Mouse (Mus musculus) heart, embryonic 10.5 days (tissue): Measurements from ENCODE around the gene Amdhd1. TPM values are rescaled to one million over a fixed set of nuclear protein-coding genes. Genes with fewer than 3 reads are reported as not detected.

Experiments
- DNase-seq: peaks from one replicate; pipeline ENCODE4 v3.0.0-alpha.2; 2017; ENCODE audit warnings: low spot score
- H3K27ac ChIP-seq: fragments of 300-500 bp; sonication (generic); 2 replicates; pipeline ENCODE4 v1.5.1; 2016; ENCODE audit warnings: mild to moderate bottlenecking
- H3K27me3 ChIP-seq: fragments of 300-500 bp; sonication (generic); 2 replicates; pipeline ENCODE4 v1.6.1; 2016; ENCODE audit warnings: mild to moderate bottlenecking; ENCODE audit not compliant: poor library complexity, insufficient read depth, severe bottlenecking
- H3K36me3 ChIP-seq: fragments of 300-500 bp; sonication (generic); 2 replicates; pipeline ENCODE4 v1.6.1; 2016; ENCODE audit warnings: mild to moderate bottlenecking, moderate library complexity
- H3K4me1 ChIP-seq: fragments of 300-500 bp; sonication (generic); 2 replicates; pipeline ENCODE4 v1.6.1; 2016; ENCODE audit warnings: mild to moderate bottlenecking
- H3K4me3 ChIP-seq: fragments of 300-500 bp; sonication (generic); 2 replicates; pipeline ENCODE4 v1.5.1; 2016; ENCODE audit warnings: mild to moderate bottlenecking, moderate library complexity
- H3K9me3 ChIP-seq: fragments of 300-500 bp; sonication (generic); 2 replicates; pipeline ENCODE4 v1.6.1; 2016; ENCODE audit warnings: mild to moderate bottlenecking, moderate library complexity
- WGBS: fragments of 180-500 bp; shearing (Covaris S2); methylation state at CpG from one replicate; pipeline ENCODE4 v1.1.7; 2016; 5-methylcytosine and 5-hydroxymethylcytosine counted together
- polyA plus RNA-seq: library from polyadenylated mRNA; unstranded; fragments of >200 nt; fragmentation: Nextera tagmentation; extraction: Ambion mirVana; gene quantifications from 2 replicates; pipeline ENCODE4 v1.2.1, GENCODE M21; 2016

Gene Amdhd1
- polyA plus RNA-seq, 1 experiment from 2014 or later: 1.5 TPM

GRCm38 (mm10) chr10:93520994-93521393 is 18.8 kb downstream of the Amdhd1 start:
- Histone ChIP-seq H3K27me3 (no peaks in the 10 kb centered on the region), H3K27ac (no peak overlapping the region), H3K9me3 (no peaks in the 10 kb centered on the region), H3K4me1 (no peaks in the 10 kb centered on the region), H3K36me3 (no peaks in the 10 kb centered on the region), H3K4me3 (no peak overlapping the region)
- WGBS: 69% methylated on average over 4 of the region's 4 CpGs
- no peak for DNase-seq

GRCm38 (mm10) chr10:93519756-93520155 is 20.1 kb downstream of the Amdhd1 start:
- DNase-seq: no peak
- Histone ChIP-seq H3K4me3 (no peak overlapping the region), H3K36me3 (no peaks in the 10 kb centered on the region), H3K27me3 (no peaks in the 10 kb centered on the region), H3K4me1 (no peaks in the 10 kb centered on the region), H3K27ac (no peak overlapping the region), H3K9me3 (no peaks in the 10 kb centered on the region)
- WGBS: 68% methylated on average over 5 of the region's 5 CpGs

- Histone ChIP-seq H3K27me3 (no peaks in the 10 kb centered on the region), H3K4me1 (no peaks in the 10 kb centered on the region), H3K9me3 (no peaks in the 10 kb centered on the region), H3K4me3 (no peak overlapping the region), H3K27ac (no peak overlapping the region), H3K36me3 (no peaks in the 10 kb centered on the region)
- 87% methylated on average over 8 of the region's 8 CpGs for WGBS
- DNase-seq: peak; percentile 5
Measured at GRCm38 (mm10) chr10:93519159-93519558, 20.7 kb downstream of the Amdhd1 start.

GRCm38 (mm10) chr10:93518620-93519019 is 21.2 kb downstream of the Amdhd1 start:
- H3K27ac ChIP-seq: no peak overlapping the region
- 86% methylated on average over 2 of the region's 2 CpGs for WGBS
- DNase-seq: peak; percentile 53
- no peaks in the 10 kb centered on the region for H3K4me1 ChIP-seq
- no peaks in the 10 kb centered on the region for H3K9me3 ChIP-seq
- no peaks in the 10 kb centered on the region for H3K36me3 ChIP-seq
- no peak overlapping the region for H3K4me3 ChIP-seq
- no peaks in the 10 kb centered on the region for H3K27me3 ChIP-seq

GRCm38 (mm10) chr10:93518186-93518585 is 21.6 kb downstream of the Amdhd1 start:
- Histone ChIP-seq H3K36me3 (no peaks in the 10 kb centered on the region), H3K27me3 (no peaks in the 10 kb centered on the region), H3K27ac (no peak overlapping the region), H3K4me1 (no peaks in the 10 kb centered on the region), H3K9me3 (no peaks in the 10 kb centered on the region), H3K4me3 (no peak overlapping the region)
- no peak for DNase-seq
- WGBS: 84% methylated on average over 4 of the region's 4 CpGs

- Histone ChIP-seq H3K9me3 (no peaks in the 10 kb centered on the region), H3K4me3 (no peak overlapping the region), H3K27me3 (no peaks in the 10 kb centered on the region), H3K4me1 (no peaks in the 10 kb centered on the region), H3K36me3 (no peaks in the 10 kb centered on the region), H3K27ac (no peak overlapping the region)
- WGBS: 55% methylated on average over 4 of the region's 4 CpGs
- DNase-seq: peak; percentile 51
Measured at GRCm38 (mm10) chr10:93517754-93518153, 22.1 kb downstream of the Amdhd1 start.

GRCm38 (mm10) chr10:93515927-93516326 is 23.9 kb downstream of the Amdhd1 start:
- no peaks in the 10 kb centered on the region for H3K36me3 ChIP-seq
- H3K27ac ChIP-seq: no peak overlapping the region
- H3K27me3 ChIP-seq: no peaks in the 10 kb centered on the region
- DNase-seq: peak; percentile 9
- H3K4me1 ChIP-seq: no peaks in the 10 kb centered on the region
- 81% methylated on average over 12 of the region's 12 CpGs for WGBS
- no peaks in the 10 kb centered on the region for H3K9me3 ChIP-seq
- H3K4me3 ChIP-seq: no peak overlapping the region

- H3K27me3 ChIP-seq: no peaks in the 10 kb centered on the region
- DNase-seq: peak; percentile 51
- no peaks in the 10 kb centered on the region for H3K4me1 ChIP-seq
- H3K27ac ChIP-seq: no peak overlapping the region
- H3K36me3 ChIP-seq: no peaks in the 10 kb centered on the region
- 23% methylated on average over 1 of the region's 1 CpGs for WGBS
- no peak overlapping the region for H3K4me3 ChIP-seq
- no peaks in the 10 kb centered on the region for H3K9me3 ChIP-seq
Measured at GRCm38 (mm10) chr10:93515419-93515818, 24.4 kb downstream of the Amdhd1 start.

GRCm38 (mm10) chr10:93509532-93510153 is 30.2 kb downstream of the Amdhd1 start:
- no peak for DNase-seq
- no peaks in the 10 kb centered on the region for H3K27me3 ChIP-seq
- H3K4me1 ChIP-seq: no peaks in the 10 kb centered on the region
- H3K27ac ChIP-seq: no peak overlapping the region
- no peak overlapping the region for H3K4me3 ChIP-seq
- no peaks in the 10 kb centered on the region for H3K9me3 ChIP-seq
- whole genome bisulfite sequencing: 87% methylated on average over 15 of the region's 15 CpGs
- no peaks in the 10 kb centered on the region for H3K36me3 ChIP-seq

GRCm38 (mm10) chr10:93508383-93508970 is 31.4 kb downstream of the Amdhd1 start:
- no peaks in the 10 kb centered on the region for H3K36me3 ChIP-seq
- 78% methylated on average over 7 of the region's 7 CpGs for WGBS
- DNase-seq: no peak
- H3K4me1 ChIP-seq: no peaks in the 10 kb centered on the region
- no peak overlapping the region for H3K4me3 ChIP-seq
- no peaks in the 10 kb centered on the region for H3K27me3 ChIP-seq
- H3K27ac ChIP-seq: no peak overlapping the region
- H3K9me3 ChIP-seq: no peaks in the 10 kb centered on the region

- no peak overlapping the region for H3K27ac ChIP-seq
- H3K4me3 ChIP-seq: no peak overlapping the region
- no peaks in the 10 kb centered on the region for H3K9me3 ChIP-seq
- H3K27me3 ChIP-seq: no peaks in the 10 kb centered on the region; the same call in 1 of the 2 replicates
- no peaks in the 10 kb centered on the region for H3K4me1 ChIP-seq
- DNase-seq: no peak
- no peaks in the 10 kb centered on the region for H3K36me3 ChIP-seq
- 77% methylated on average over 10 of the region's 10 CpGs for WGBS
Measured at GRCm38 (mm10) chr10:93501346-93501745, 38.5 kb downstream of the Amdhd1 start.

GRCm38 (mm10) chr10:93500864-93501263 is 39.0 kb downstream of the Amdhd1 start:
- H3K9me3 ChIP-seq: no peaks in the 10 kb centered on the region
- 64% methylated on average over 10 of the region's 10 CpGs for WGBS
- H3K27me3 ChIP-seq: no peaks in the 10 kb centered on the region; the same call in 1 of the 2 replicates
- no peak overlapping the region for H3K27ac ChIP-seq
- DNase-seq: no peak
- H3K4me1 ChIP-seq: no peaks in the 10 kb centered on the region
- H3K36me3 ChIP-seq: no peaks in the 10 kb centered on the region
- no peak overlapping the region for H3K4me3 ChIP-seq

GRCm38 (mm10) chr10:93490451-93490850 is 49.4 kb downstream of the Amdhd1 start:
- no peak for DNase-seq
- WGBS: 52% methylated on average over 4 of the region's 4 CpGs
- peaks cover 5% of the 10 kb centered on the region; the same call in 1 of the 2 replicates for H3K27me3 ChIP-seq

More at GRCm38 (mm10) chr10:93490451-93490850, 49.4 kb downstream of the Amdhd1 start:
- no peak overlapping the region for H3K27ac ChIP-seq
- H3K4me3 ChIP-seq: no peak overlapping the region
- no peaks in the 10 kb centered on the region for H3K4me1 ChIP-seq
- H3K9me3 ChIP-seq: no peaks in the 10 kb centered on the region
- peaks cover under 1% of the 10 kb centered on the region; the same call in 1 of the 2 replicates for H3K36me3 ChIP-seq
